Mouse (Mus musculus) kidney, postnatal 36 days (tissue): ENCODE measurements around the gene Adgre5.

Source experiments
- DNase-seq, 2 experiments: peaks; one replicate each; pipeline ENCODE4 v3.0.0; 2021 to 2022; ENCODE audit warnings: mixed read lengths in 2 of 2

Adgre5 gene

GRCm38 (mm10) chr8:83749265-83749664 lies 8.1 kb upstream of the Adgre5 start:
- DNase-seq = peak; percentile 46 to 63

GRCm38 (mm10) chr8:83748708-83749107 lies 7.6 kb upstream of the Adgre5 start:
- DNase-seq = no peak

- peak; percentile 81 to 82 for DNase-seq
Measured at GRCm38 (mm10) chr8:83747661-83748346, 6.7 kb upstream of the Adgre5 start.

- DNase-seq = peak; percentile 32 to 33
Measured at GRCm38 (mm10) chr8:83744070-83744469, 2.9 kb upstream of the Adgre5 start.

GRCm38 (mm10) chr8:83742968-83743367 lies 1.8 kb upstream of the Adgre5 start:
- no peak for DNase-seq

DNA sequence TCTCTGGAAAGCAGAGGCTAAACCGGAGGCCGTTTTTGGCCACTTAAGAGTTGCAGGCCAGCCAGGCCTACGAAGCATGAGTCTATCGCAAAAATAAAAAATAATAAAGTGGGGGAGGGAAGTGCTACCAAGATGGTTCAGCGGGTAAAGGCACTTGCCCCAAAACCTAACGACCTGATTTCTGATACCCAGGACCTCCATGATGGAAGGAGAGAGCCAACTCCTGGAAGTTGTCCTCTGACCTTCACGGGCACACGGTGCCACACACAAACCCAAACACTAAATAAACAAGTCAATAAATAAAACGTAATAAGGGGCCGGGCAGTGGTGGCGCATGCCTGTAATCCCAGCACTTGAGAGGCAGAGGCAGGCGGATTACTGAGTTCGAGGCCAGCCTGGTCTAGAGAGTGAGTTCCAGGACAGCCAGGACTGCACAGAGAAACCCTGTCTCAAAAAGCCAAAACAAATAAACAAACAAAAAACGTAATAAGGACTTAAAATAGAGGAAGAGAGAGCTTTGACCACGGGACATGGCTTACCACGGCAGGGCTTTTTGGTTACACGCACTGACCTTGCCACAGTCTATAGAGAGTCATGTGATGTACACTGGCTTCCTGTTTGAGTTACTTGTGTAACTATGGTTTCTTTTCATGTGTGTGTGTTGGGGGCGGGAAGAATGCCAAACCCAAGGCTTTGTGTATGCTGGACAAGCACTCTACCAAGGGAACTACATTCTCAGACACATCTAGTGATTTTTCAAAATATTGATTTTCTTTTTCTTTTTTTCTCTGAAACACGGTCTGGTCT lies 926 bp upstream of the Adgre5 start:
- DNase-seq = peak in 1 of 2 experiments; percentile 42

- no peak for DNase-seq
Measured at GRCm38 (mm10) chr8:83740586-83740975, 545 bp downstream of the Adgre5 start.

DNA sequence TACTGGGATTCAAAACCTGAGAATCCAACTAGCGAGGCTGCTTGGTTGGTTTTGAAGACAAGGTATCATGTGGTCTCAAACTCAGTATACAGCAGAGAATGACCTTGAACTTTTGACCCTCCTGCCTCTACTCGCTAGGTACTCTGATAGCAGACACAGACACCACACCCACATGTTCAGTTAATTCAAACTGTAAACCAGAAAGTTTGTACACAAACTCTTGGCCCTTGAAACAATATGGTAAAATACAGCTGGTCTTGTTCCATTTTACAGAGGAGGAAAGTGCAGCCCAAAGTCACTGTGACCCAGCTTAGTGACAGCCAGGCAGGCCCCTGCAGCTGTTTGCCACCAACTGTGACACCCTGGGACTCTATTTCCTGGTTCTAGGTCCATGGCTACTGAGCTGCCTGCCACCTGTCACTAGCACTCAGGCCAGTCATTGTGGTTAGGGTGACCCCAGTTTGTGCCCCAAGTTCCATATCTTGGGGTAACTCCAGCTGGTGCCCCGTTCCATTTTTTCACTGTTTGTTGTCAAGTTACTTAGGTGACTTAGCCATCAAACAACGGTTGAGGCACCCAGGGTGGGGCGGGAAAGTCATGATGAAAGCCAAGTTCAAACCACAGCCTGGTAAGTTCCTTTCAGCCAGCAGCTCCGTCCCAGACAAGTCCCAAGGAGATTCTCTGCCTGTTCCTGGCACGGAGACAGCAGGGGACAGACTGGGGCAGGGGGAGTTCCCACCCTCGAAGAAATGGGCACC lies 1.2 kb downstream of the Adgre5 start:
- DNase-seq = peak in 1 of 2 experiments; percentile 39

GRCm38 (mm10) chr8:83738949-83739710 lies 2.0 kb downstream of the Adgre5 start:
- peak; percentile 53 to 54 for DNase-seq

DNA sequence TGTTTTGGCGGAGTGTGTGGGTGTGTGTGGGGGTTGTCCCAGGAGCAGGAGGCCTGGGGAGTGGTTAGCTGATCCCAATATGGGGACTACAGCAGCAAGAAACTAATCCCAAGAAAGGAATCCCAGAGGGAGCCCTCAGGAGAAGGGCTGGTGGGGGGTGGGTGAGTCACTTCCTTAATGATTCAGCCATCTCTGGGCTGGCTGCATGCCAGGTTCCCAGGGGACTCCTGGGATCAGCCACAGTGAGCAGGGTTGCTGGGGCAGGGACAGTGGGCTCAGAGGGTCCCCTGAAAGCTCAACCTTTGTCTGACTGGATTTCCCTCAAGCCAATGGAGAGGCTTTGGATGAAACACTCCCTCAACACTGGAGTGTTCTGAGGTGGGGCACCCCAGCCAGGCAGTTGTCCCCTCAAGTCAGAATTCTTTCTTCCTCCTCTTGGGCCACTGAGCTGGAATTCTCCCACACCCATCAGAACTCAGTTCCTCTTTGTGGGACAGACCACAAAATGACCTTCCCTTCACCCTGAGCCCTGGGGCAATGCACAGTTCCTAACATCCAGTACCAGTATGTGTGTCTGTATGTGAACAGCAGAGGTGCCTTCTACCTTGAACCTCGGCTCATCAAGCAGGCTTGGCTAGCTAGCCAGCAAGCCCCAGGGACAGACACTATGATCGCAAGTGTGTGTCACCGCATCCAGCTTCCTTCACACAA lies 3.1 kb downstream of the Adgre5 start:
- DNase-seq = peak; percentile 74 to 81

GRCm38 (mm10) chr8:83737346-83737745 lies 3.8 kb downstream of the Adgre5 start:
- no peak for DNase-seq

- DNase-seq = no peak
Measured at GRCm38 (mm10) chr8:83736681-83737080, 4.4 kb downstream of the Adgre5 start.

- no peak for DNase-seq
Measured at GRCm38 (mm10) chr8:83732919-83733318, 8.2 kb downstream of the Adgre5 start.

DNA sequence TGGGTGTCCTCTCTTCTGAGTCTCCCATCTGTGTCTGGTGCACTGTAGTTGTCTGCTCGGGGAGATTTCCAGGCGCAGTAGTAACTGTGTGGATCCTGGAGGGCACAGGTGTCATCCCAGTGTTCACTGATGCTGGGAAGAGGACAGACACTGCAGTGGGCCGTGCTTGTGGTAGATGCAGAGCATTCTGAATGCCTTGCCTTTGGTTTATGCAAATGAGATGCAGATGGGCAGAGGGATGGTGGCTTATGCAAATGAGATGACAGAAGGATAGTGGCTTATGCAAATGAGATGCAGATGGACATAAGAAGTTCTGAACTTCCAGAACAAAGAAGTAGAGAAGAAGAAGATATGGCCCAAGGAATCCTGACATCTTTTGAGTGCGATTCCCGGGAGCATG lies 9.2 kb downstream of the Adgre5 start:
- DNase-seq = no peak

DNA sequence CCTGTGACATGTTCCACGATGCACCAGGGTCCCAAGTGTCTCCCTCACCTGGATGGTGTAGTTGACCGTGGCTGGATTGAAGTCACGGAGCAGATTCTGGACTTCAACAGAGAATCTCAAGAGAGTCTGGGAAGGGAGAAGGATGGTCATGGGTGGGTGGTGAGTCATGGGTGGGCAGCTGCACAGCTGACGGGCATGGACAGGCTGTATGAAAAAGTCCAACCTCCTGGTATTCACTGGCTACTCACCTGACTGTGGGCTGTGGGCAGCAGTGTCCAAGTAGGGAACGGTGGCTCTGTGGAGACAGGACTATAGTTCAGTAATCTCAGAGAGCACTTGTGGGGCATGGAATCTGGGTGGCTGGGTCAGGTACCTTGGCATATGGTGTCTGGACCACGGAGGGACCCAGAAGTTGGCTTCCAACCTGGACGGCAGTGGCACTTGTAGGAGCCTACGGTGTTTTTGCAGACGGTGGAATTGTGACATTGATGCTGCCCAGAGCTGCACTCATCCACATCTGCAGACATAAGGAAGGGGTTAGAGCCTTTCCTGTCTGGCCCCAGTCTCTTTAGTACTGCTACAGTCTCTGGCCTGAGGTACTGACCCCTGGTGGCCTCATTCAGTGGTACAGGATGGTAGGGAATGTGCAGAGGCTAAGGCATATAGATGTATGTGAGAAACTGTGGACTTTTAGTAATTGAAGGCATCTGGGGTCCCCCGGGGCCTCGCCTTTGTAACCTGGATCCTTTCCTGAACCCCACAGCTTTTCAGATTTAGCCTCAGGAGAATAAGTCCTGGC lies 11.9 kb downstream of the Adgre5 start:
- DNase-seq = peak in 1 of 2 experiments; percentile 73

GRCm38 (mm10) chr8:83725521-83726102 lies 15.5 kb downstream of the Adgre5 start:
- DNase-seq = no peak

DNA sequence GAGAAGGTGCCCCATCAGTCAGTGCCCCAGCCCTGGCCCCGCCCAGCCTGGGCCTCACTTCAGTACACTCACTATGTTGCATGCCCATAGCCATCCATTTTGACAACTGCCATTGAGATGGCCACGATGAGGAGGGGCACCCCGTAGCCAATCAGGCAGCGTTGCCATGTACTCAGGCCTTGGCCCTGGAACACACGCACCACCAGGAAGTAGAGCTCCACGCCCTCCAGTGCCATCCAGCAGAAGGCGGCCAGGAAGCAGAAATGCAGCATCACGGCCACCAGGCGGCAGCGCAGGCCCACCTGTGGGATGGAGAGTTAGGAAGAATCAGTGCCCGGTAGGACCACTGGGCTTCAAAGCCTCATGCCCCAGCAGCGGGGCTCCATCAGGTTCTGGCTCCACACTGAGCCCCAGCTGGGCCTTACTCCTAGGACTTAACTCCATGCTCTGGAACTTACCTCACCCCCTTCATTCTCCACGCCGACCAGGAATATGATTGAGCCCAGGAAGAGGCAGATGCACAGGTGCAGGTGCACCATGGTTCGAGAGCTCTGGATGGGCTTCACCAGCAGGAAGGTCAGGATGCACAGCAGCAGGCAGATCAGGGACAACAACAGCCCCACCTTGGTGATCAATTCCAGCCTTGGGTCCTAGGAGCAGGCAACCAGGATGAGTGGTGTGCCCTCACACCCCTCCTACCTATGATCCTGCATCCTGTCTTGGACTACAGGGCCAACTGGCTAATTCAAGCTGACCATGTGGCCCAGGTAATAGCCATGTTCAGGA lies 16.2 kb downstream of the Adgre5 start:
- DNase-seq = peak; percentile 79 to 90

- no peak for DNase-seq
Measured at GRCm38 (mm10) chr8:83723447-83724083, 17.6 kb downstream of the Adgre5 start.

GRCm38 (mm10) chr8:83722631-83723030 lies 18.5 kb downstream of the Adgre5 start:
- no peak for DNase-seq
